Mouse (Mus musculus) brain, embryonic 14.5 days (tissue): Measurements from ENCODE around the gene Pigu.
A peak's percentile ranks its signal among the peaks of the same experiment; 100 is the strongest.

Source experiments
- CTCF ChIP-seq: fragments of 200-500 bp; IDR thresholded peaks from 2 replicates; pipeline ENCODE4 v1.5.1; 2012; ENCODE audit warnings: inconsistent platforms, mild to moderate bottlenecking, moderate library complexity, borderline replicate concordance; ENCODE audit not compliant: insufficient read depth, insufficient read length; ENCODE audit errors: extremely low read depth
- POLR2A ChIP-seq: fragments of 200-500 bp; IDR thresholded peaks from 2 replicates; pipeline ENCODE4 v1.6.1; 2012; ENCODE audit warnings: mild to moderate bottlenecking, inconsistent platforms, borderline replicate concordance; ENCODE audit not compliant: poor library complexity, insufficient read depth, insufficient read length, severe bottlenecking; ENCODE audit errors: extremely low read depth

- no peak for TF ChIP-seq CTCF
- 0 out of 2 replicates have a peak, but pooled peaks have one; percentile 3 for TF ChIP-seq POLR2A
Measured at GRCm38 (mm10) chr2:155276621-155277175, 80.5 kb downstream of the Pigu start.
